Mouse (Mus musculus) olfactory bulb, adult 2 months (tissue): Measurements from ENCODE around the gene Pitpnb. TPM values are rescaled to one million over a fixed set of nuclear protein-coding genes. Genes with fewer than 3 reads are reported as not detected.

Experiments used
- H3K27ac ChIP-seq: fragments of 200-500 bp; 2 replicates; pipeline ENCODE4 v1.5.1; 2012; ENCODE audit warnings: low read depth, low read length; ENCODE audit not compliant: insufficient read depth
- H3K4me1 ChIP-seq: fragments of 200-500 bp; 2 replicates; pipeline ENCODE4 v1.6.1; 2012; ENCODE audit warnings: low read length; ENCODE audit not compliant: control insufficient read depth, insufficient read depth
- H3K4me3 ChIP-seq: fragments of 200-500 bp; 2 replicates; pipeline ENCODE4 v1.5.1; 2012; ENCODE audit warnings: mild to moderate bottlenecking, low read depth, low read length, moderate library complexity; ENCODE audit not compliant: insufficient read depth
- CTCF ChIP-seq: fragments of 200-500 bp; IDR thresholded peaks from 2 replicates; pipeline ENCODE4 v1.5.1; 2012; ENCODE audit warnings: low read depth, mild to moderate bottlenecking, low read length, moderate library complexity; ENCODE audit not compliant: insufficient read depth
- POLR2A ChIP-seq: fragments of 200-500 bp; IDR thresholded peaks from 2 replicates; pipeline ENCODE4 v1.6.1; 2012; ENCODE audit warnings: mild to moderate bottlenecking, low read depth, low read length, moderate library complexity; ENCODE audit not compliant: insufficient read depth
- WGBS: fragments of 180-500 bp; shearing (Covaris S2); methylation state at CpG from one replicate; pipeline ENCODE4 v1.1.7; 2018; 5-methylcytosine and 5-hydroxymethylcytosine counted together
- polyA plus RNA-seq: library from polyadenylated mRNA; stranded (reverse); fragments of >200 nt; gene quantifications from 2 replicates; pipeline ENCODE4 v1.2.4, GENCODE M21; 2012; ENCODE audit warnings: low replicate concordance; ENCODE audit not compliant: missing spikeins, insufficient read depth, insufficient read length

Pitpnb gene
- polyA plus RNA-seq, 1 experiment: not detected

DNA sequence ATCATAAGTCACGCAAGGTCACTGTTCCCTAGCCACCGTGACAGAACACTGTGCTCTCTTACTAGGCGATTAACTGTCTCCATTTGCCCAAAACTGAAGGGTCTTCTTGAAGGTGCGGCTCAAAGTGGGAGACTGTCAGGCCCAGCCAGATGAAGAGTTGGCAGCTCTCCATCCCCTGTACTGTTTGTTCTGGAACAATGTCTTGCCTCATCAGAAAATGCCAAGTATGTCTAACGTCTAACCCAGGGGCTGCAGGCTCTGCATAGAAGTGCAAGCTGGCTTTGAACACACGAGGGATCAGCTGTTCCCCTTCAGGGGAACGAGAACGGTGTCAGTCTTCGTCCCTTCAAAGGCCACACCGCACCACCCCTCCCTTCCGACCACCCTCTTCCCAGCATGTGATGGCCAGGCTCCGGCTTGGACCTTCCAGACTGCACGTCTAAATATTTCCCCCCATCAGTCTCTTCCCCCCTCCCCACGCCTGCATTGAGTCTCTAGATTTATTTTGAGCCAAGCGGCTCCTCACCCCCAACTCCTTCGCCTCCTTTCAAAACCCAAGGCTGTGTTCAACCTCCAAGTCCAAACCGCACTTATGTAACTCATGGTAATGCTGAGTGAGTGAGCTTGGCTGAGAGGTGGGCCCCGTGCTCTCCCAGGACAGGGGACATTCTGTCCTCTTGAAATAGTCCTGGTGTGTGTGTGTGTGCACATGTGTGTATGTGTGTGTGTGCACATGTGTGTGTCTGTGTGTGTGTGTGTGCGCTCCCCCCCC lies 71.5 kb downstream of the Pitpnb start:
- 82% methylated on average over 19 of the region's 19 CpGs for WGBS
- H3K4me3 ChIP-seq: no peak overlapping the region
- no peak for TF ChIP-seq POLR2A
- TF ChIP-seq CTCF: no peak
- H3K4me1 ChIP-seq: peaks cover 9% of the 10 kb centered on the region
- no peak overlapping the region for H3K27ac ChIP-seq

DNA sequence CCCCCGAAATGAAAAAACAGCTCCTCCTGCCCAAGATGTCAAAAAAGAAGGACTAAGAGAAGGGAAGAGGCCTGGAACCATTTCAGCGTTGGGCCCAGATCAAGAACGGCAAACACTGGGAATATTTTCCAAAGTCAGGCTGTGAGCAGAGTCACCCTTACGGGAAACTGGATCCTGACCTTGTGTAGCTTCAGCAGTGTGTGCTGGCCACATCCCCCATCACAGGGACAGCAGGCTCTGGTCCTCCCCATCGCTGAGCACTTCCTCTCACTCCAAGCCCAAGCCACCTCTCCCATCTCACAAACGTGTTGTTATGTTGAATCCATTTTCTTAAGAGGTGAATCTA lies 72.1 kb downstream of the Pitpnb start:
- H3K4me1 ChIP-seq: peaks cover 6% of the 10 kb centered on the region
- no peak overlapping the region for H3K4me3 ChIP-seq
- TF ChIP-seq POLR2A (no peak), CTCF (no peak)
- no peak overlapping the region for H3K27ac ChIP-seq
- 90% methylated on average over 6 of the region's 6 CpGs for WGBS

DNA sequence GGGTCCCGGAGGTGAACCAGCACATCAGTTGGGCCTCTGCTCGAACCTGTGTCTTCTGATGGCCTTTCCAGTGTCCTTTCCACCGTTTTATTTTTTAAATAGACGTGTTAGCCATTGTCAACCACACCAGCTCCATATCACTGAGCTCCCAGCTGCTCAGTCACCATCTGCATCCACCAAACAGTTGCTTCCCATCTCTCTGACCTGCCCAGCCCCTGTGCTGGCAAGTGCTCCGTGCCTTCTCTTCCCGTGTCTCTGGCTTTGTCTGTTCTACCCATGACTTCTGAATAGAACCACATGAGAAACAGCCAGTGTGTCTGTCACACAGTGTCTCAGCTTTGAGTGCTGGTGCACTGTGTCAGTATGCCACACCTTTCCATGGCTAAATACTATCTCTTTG lies 74.2 kb downstream of the Pitpnb start:
- Histone ChIP-seq H3K4me1 (peaks cover 10% of the 10 kb centered on the region), H3K27ac (no peak overlapping the region), H3K4me3 (no peak overlapping the region)
- WGBS: 94% methylated on average over 6 of the region's 6 CpGs
- TF ChIP-seq POLR2A (no peak), CTCF (no peak)

DNA sequence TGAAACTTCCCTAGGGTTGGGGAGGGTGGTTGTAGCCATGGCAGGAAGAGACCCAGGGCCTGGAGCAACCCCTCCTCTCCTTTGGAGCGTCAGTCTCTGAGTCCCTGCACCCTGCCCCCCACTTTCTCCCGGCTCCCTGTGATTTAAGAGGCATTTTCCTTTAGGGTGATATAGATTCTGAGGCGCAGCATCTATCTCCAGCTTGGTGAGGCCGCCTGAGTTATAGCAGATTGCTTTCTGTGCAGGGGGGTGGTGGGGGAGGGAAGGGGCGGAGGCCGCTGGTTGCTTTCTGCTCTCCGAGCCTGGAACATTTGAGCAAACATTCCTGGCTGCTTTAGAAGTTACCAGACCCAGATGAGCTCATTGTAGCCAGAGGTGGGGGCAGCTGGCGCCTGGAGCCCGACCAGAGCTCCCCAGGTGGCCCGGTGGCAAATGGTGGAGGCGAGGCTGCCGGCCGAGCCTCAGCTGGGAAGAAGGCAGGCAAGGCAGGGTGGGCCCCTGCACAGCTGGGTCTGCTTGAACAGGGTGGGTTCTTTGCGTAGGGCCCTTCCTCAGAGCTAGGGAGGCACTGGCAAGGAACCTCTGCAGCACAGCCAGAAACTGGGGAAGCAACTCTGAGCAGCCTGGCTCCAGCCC lies 78.0 kb downstream of the Pitpnb start:
- Histone ChIP-seq H3K4me1 (peaks cover 10% of the 10 kb centered on the region), H3K4me3 (no peak overlapping the region), H3K27ac (no peak overlapping the region)
- 34% methylated on average over 14 of the region's 14 CpGs for WGBS
- no peak for TF ChIP-seq CTCF
- no peak for TF ChIP-seq POLR2A

DNA sequence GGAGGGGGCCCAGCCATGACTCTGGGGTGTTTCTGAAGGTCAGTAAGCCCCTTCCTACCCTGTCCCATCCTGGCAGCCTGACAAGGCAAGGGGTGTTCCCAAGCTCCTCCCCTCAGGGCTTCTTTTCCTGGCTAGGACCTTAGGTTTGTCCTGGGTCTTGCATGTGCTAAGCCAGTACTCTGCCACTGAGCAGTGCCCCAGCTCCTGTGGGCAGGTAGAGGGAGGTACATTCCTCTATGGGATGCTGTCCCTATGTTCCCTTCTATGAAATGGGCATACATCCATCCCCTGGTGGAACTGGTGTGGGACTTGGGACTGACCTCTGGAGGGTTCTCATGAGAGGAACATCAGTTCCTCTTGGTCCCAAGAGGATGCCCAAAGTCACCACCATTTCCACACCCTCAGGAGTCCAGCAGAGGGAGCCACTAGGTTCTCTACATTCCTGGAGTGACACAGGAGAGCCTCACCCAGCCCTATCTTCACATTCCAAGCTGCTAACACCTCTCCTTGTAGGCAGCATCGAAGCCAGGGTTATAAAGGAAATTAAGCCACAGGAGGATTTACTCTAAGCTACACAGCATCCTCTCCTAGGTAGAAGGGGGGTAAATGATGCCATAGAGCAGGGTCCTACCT lies 79.0 kb downstream of the Pitpnb start:
- Histone ChIP-seq H3K4me3 (no peak overlapping the region), H3K27ac (no peak overlapping the region), H3K4me1 (peaks cover 10% of the 10 kb centered on the region)
- TF ChIP-seq CTCF: 0 out of 2 replicates have a peak, but pooled peaks have one; percentile 23
- TF ChIP-seq POLR2A: no peak
- 57% methylated on average over 1 of the region's 1 CpGs for WGBS

DNA sequence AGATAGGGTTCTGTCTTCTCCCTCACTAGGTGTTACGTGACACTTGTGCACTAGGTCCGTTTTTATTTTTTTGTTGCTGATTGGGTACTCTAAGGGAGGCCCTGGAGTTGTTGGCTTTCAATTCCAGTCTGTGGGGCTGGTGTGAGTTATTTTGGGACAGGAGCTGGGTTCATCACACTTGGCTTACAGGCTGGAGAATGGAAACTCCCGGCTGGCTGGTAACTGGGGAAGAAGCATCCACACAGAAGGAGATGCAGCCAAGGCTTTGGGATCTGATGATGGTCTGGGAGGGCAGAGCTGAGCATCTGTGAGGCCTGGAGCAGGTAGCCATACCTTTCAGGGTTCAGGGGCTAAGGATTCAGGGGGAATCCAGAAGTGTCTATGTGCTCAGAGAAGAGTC lies 80.1 kb downstream of the Pitpnb start:
- WGBS: 80% methylated on average over 3 of the region's 3 CpGs

DNA sequence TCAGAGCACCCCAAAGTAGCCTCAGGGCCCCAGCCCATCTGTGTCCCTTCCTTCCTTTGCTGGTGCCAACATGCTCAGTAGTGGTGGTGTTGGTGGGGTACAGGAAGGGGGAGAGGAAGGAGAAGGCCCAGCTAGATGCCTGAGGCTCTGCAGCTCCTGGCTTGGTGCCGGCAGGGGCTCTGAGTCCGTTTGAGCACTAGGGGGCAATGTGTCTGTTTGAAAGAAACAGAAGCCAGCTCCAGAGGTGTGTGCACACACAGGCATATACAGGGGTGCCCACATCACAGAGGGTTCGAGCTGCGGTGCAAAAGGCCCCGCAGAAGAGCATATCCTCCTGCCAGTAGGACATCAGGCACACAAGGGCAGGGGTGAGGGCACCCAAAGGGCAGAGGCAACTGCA lies 83.6 kb downstream of the Pitpnb start:
- TF ChIP-seq POLR2A (no peak), CTCF (peak; percentile 74)
- H3K27ac ChIP-seq: no peak overlapping the region
- peaks cover 27% of the 10 kb centered on the region for H3K4me1 ChIP-seq
- 0% methylated on average over 5 of the region's 5 CpGs for WGBS
- H3K4me3 ChIP-seq: no peak overlapping the region

More for the DNA sequence above, 80.1 kb downstream of the Pitpnb start:
- Histone ChIP-seq H3K27ac (no peak overlapping the region), H3K4me1 (peaks cover 10% of the 10 kb centered on the region), H3K4me3 (no peak overlapping the region)
- no peak for TF ChIP-seq CTCF
- no peak for TF ChIP-seq POLR2A

DNA sequence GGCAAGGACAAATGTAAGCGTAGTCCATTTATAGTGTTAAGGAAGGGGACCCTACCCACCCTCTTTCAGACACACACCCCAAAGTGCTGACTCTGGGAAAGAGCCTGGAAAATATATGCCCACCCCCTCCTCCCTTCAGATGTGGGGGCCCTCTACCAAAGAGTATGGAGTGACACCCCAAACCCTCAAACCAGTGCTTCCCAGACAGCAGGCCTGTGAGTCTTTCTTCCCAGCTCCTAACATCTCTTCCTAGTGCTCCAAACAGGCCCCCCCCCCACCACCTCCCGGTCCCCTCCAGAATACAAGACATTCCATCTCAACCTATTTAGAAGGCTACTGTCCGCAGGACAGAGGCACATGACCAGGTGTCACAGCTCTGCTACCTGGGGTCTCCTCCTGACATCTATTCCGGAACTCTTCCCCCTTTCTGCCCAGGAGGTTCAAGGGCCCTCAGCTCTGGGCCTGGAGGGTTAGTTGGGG lies 84.2 kb downstream of the Pitpnb start:
- Histone ChIP-seq H3K4me1 (peaks cover 33% of the 10 kb centered on the region), H3K4me3 (no peak overlapping the region), H3K27ac (no peak overlapping the region)
- no peak for TF ChIP-seq CTCF
- TF ChIP-seq POLR2A: no peak
- WGBS: 76% methylated on average over 4 of the region's 4 CpGs

DNA sequence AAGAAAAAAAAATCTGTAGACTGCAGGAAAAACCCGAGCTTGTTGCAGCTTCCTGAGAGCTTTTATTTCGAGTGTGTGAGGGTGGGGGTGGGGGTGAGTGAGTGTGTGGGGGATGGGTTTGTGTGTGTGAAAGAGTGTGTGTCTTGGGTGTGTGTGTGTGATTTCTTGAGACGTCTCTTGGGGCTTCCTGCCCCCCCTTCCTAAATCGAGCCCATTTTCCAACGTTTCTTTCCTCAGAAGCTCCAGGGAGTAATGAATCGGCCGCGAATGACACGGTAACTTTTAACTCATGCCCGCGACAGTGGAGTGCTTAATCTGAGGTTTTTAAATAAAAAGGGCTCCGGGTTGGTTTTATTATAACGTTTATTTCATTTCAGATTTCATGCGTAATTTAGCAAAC lies 85.0 kb downstream of the Pitpnb start:
- Histone ChIP-seq H3K4me1 (peaks cover 39% of the 10 kb centered on the region), H3K27ac (no peak overlapping the region), H3K4me3 (no peak overlapping the region)
- TF ChIP-seq POLR2A: no peak
- TF ChIP-seq CTCF: no peak
- WGBS: 11% methylated on average over 14 of the region's 14 CpGs
